Mouse (Mus musculus) frontal cortex, adult 2 months (tissue): ENCODE measurements around the gene Slc9a3r1. TPM values are rescaled to one million over a fixed set of nuclear protein-coding genes. Genes with fewer than 3 reads are reported as not detected.

Source experiments
- DNase-seq, 2 experiments: peaks; one replicate each; pipeline ENCODE4 v3.0.0; 2022; ENCODE audit warnings: low spot score in 1 of 2; ENCODE audit errors: extremely low spot score in 1 of 2
- polyA plus RNA-seq: library from polyadenylated mRNA; depleted of rRNA; stranded (reverse); fragments of >200 nt; gene quantifications from 2 replicates; pipeline ENCODE4 v1.2.3, GENCODE M21; 2012

The Slc9a3r1 gene
- polyA plus RNA-seq, 1 experiment = 85.4 TPM

DNA sequence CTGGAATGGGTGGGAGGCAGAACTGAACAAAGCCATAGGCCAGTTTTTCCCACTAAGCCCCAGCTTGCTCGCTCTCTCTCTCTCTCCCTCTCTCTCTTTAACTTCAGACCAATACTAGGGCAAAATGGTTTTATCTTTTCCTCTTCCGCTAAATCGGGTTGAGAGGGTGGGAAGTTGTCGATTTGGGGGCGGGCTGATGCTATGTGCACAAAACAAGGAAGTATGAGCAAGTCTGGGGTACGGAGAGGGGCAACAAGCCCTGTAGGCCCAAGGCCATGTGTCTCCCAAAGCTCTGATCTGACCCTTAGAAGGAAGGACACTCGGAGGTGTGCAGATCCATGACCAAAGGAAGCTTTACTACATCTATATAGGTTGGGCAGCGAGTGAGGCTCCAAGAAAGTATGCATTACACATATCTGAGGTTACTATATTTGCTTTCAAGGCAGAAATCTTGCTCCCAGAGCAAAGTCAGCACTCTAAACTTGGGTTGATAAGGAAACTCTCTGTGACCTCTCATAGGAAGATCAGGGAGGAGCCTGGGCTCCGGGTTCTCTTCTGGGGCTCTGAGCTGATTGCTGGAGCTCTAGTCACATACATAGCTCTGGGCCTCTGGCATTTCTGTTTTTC lies 1.4 kb upstream of the Slc9a3r1 start:
- DNase-seq = no peak

GRCm38 (mm10) chr11:115162205-115162601 lies 938 bp upstream of the Slc9a3r1 start:
- DNase-seq = no peak

DNA sequence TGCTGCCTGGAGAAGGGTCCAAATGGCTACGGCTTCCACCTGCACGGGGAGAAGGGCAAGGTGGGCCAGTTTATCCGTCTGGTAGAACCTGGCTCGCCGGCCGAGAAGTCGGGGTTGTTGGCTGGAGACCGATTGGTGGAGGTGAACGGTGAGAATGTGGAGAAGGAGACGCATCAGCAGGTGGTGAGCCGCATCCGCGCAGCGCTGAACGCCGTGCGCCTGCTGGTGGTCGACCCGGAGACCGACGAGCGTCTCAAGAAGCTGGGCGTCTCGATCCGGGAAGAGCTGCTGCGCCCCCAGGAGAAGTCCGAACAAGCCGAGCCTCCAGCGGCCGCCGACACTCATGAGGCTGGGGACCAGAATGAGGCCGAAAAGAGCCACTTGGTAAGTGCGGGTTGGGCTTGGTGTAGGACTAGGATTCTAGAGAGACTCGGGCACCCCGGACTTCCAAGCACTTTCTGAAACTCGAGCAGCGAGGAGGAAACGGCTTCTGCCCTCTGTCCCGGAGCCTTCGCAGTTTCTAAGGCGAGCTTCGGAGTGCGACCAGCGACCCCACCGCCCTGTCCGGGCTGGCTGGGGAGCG lies 518 bp downstream of the Slc9a3r1 start:
- no peak for DNase-seq

- DNase-seq = no peak
Observed at GRCm38 (mm10) chr11:115164341-115164975, 1.3 kb downstream of the Slc9a3r1 start.

- peak in 1 of 2 experiments; percentile 45 for DNase-seq
Observed at GRCm38 (mm10) chr11:115164976-115165374, 1.8 kb downstream of the Slc9a3r1 start.

GRCm38 (mm10) chr11:115166776-115167175 lies 3.6 kb downstream of the Slc9a3r1 start:
- DNase-seq = no peak

DNA sequence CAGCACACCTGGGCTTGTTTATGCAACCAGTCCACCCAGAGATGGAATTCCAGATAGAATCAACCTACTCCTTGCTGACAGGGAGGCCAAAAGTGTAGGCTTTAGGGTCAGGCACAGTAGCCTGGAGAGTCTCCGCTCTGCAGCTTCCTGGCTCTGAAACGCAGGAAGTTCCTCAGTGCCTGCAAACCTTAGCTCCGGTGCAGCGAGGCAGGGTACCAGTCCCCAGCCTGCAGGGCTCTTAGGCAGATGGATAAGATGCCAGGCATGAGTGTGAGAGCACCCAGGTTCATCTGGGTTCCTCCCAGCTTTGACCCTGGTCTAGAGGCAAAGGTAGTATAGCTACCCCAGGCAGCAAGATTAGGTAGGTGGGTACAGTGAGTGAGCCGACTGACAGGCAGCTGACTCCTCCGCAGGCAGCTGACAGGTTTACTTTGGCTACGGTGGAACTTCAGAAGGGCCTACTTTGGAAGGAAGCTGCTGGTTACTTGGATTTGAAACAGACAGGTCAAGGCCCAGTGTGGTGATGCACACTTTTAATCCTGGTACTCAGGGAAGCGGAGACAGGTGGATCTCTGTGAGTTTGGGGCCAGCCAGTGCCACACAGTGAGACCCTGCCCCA lies 4.6 kb downstream of the Slc9a3r1 start:
- no peak for DNase-seq

DNA sequence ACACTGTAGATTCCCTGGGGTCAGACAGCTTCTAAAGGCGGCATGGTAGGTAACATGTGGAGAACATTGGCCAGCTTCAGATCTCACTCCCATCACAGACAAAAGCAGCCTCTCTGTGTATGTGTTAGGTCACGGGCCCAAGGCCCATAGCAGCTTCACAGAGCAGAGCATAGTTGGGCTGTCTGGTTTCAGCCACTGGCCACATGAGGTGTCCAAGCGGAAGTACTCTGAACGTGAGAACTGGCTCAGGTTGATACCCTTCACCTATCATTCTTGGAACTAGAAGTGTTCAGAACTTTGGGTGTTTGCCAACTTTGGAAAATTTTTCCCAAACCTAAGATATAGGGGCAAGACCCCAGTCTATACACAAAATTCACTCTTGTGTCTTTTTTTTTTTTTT lies 6.3 kb downstream of the Slc9a3r1 start:
- no peak for DNase-seq

- DNase-seq = no peak
Observed at GRCm38 (mm10) chr11:115171125-115171524, 8.0 kb downstream of the Slc9a3r1 start.

DNA sequence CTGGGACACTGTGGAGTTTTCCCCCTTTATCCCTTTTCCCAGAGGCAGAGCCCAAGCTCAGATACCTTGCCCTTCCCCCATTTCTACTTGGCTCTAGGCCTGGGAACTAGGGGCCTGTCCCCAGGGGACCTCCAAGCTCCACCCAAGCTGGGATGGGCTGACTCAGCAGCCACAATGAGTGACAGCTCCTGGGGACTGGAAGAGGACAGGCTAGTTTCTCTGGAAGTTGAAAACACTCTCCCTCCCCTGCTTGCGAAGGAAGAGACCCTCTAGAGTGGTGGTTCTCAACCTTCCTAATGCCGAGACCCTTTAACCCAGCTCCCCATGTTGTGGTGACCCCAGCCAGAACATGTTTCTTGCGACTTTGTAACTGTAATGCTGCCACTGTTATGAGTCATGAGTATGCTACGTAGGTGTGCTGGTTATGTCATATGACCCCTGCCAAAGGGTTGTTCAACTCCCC lies 9.7 kb downstream of the Slc9a3r1 start:
- DNase-seq = peak in 1 of 2 experiments; percentile 36

GRCm38 (mm10) chr11:115173549-115174339 lies 10.6 kb downstream of the Slc9a3r1 start:
- no peak for DNase-seq

GRCm38 (mm10) chr11:115176399-115177190 lies 13.5 kb downstream of the Slc9a3r1 start:
- DNase-seq = no peak

GRCm38 (mm10) chr11:115177559-115178195 lies 14.5 kb downstream of the Slc9a3r1 start:
- no peak for DNase-seq

DNA sequence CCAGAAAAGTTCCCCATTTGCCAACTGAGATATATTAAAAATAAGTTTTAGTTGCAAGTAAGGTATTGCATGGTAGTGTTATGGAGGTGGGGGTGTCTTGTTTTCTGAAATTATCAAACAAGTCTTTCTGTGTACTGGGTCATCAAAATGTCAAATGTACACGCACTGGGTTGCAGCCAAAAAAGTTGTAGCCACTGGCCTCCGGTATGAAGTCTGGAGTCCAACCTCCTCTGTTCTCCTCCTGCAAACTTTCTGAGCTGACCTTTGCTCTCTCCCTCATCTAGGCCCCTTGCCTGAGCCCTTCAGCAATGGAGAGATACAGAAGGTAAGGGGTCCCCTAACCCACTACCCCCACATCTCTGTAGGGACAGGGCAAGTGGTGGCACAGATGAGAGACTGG lies 15.6 kb downstream of the Slc9a3r1 start:
- DNase-seq = no peak

- DNase-seq = peak in 1 of 2 experiments; percentile 48
Observed at GRCm38 (mm10) chr11:115179191-115179590, 16.1 kb downstream of the Slc9a3r1 start.

GRCm38 (mm10) chr11:115179881-115180280 lies 16.7 kb downstream of the Slc9a3r1 start:
- no peak for DNase-seq

- DNase-seq = peak in 1 of 2 experiments; percentile 85
Observed at GRCm38 (mm10) chr11:115181913-115182638, 18.9 kb downstream of the Slc9a3r1 start.

DNA sequence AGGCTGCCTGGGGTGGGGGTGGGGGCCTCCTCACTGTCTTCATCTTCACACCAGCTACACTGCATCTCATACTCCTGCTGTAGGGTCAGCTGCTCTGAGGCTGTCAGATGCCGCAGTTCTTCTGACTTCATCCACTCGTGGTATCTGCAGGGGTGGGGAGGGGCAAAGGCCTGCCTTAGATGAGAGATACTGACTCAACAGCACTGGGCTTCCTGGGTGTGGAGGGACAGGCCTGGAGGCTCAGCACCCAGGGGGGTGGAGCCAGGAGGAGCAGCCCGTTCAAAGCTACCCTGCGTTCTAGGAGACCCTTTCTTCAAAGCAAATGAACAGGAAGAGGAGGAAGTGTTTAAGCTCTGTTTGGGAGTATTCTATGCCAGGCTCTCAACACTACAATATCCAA lies 21.8 kb downstream of the Slc9a3r1 start:
- DNase-seq = no peak

- DNase-seq = peak; percentile 97 to 99
Observed at GRCm38 (mm10) chr11:115187224-115187639, 24.1 kb downstream of the Slc9a3r1 start, which contains the start of gene Tmem104. Gene Tmem104, plus strand, starts transcription at chr11:115187487.
